Mouse (Mus musculus): ENCODE measurements around the gene Iqcm. TPM values are rescaled to one million over a fixed set of nuclear protein-coding genes. Genes with fewer than 3 reads are reported as not detected.

The Iqcm gene
- polyA plus RNA-seq, 1 experiment from 2014 or later: 0.08 TPM

DNA sequence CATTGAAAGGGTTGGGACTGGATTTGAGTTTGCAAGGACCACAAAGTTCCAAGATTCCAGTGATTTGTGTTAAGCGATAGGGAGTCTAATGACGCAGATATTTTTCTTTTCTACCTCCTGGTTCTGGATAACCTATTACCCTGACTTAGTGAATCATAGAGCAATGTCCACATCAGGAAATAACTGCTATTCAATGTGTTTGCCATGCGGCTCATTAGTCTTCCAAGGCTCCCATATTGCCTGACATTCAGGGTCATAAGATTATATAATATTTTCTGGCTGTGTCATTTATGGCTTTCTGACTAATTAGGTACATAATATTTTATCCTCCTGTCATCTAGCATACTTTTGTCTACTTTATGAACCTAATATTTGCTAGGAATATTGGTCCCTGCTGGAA, 100.8 kb downstream of the Iqcm start:
- 84% methylated on average over 3 of the region's 3 CpGs for WGBS
- Histone ChIP-seq H3K4me1 (ENCODE audit: insufficient read depth, low read depth, low read length) (no peaks in the 10 kb centered on the region), H3K27ac (ENCODE audit: low read length) (no peak overlapping the region), H3K4me3 (ENCODE audit: low read depth, low read length) (no peak overlapping the region), H3K4me2 (replicated peaks; ENCODE audit: low read depth, low read length) (no peak overlapping the region), H3K36me3 (ENCODE audit: insufficient read depth, low read length) (no peaks in the 10 kb centered on the region), H3K27me3 (replicated peaks; ENCODE audit: insufficient read depth, low read length) (no peaks in the 10 kb centered on the region), H3K9ac (replicated peaks; ENCODE audit: low read depth) (no peak overlapping the region), H3K9me3 (ENCODE audit: low read length) (no peaks in the 10 kb centered on the region)
- ATAC-seq (no peak), DNase-seq (ENCODE audit: low spot score) (no peak)
- no peak for TF ChIP-seq CTCF (IDR thresholded peaks at IDR 0.05)
- TF ChIP-seq EP300 (IDR thresholded peaks at IDR 0.05): no peak

DNA sequence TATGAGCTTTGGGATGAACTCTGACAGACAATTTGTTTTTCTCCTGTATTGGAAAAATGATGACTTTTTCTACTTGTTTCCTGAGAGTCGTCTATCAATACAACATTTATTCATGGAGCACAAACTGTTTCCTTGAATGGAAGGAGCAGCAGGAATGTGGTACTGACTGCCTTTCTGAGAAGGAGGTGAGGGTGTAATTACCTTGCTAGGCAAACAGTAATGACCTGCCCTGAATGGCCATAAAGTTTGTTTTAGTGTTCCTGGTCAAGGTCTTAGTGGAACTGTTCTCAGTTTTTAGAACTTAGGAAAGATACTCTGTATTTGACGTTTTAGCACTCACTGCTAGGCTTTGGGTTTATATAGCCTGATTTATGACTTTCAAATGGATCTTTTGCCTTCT, 147.8 kb downstream of the Iqcm start:
- WGBS: 47% methylated on average over 2 of the region's 2 CpGs

DNA sequence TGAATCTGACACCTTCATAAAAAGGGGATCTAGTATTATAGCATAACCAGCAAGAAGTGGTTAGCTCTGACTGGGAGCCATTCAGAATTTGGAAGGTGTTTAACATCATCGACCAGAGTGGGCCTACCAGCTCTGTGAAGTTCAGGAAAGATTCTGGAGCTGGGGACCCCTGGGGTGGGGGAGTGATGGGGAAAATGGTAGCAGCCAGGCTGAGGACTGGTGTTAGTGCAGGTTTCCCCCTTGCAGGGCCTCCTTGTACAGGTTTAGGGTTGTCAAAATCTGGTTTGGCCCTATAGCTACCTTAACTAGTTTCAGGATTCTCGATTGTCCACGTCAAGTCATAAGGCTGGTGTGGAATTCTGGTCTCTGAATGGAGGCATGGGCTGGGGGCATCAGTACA, 194.5 kb downstream of the Iqcm start:
- DNase-seq (ENCODE audit: low spot score) (no peak), ATAC-seq (no peak)
- no peak overlapping the region for H3K27ac ChIP-seq (ENCODE audit: low read length)
- H3K27me3 ChIP-seq (replicated peaks; ENCODE audit: insufficient read depth, low read length): no peaks in the 10 kb centered on the region
- H3K9ac ChIP-seq (replicated peaks; ENCODE audit: low read depth): no peak overlapping the region
- no peak overlapping the region for H3K4me3 ChIP-seq (ENCODE audit: low read depth, low read length)
- no peaks in the 10 kb centered on the region for H3K9me3 ChIP-seq (ENCODE audit: low read length)
- H3K4me1 ChIP-seq (ENCODE audit: insufficient read depth, low read depth, low read length): no peaks in the 10 kb centered on the region
- WGBS: 80% methylated on average over 3 of the region's 3 CpGs
- H3K36me3 ChIP-seq (ENCODE audit: insufficient read depth, low read length): no peaks in the 10 kb centered on the region
- no peak overlapping the region for H3K4me2 ChIP-seq (replicated peaks; ENCODE audit: low read depth, low read length)
- TF ChIP-seq EP300 (IDR thresholded peaks at IDR 0.05) (no peak), CTCF (IDR thresholded peaks at IDR 0.05) (no peak)

More for the DNA sequence above, 147.8 kb downstream of the Iqcm start:
- Histone ChIP-seq H3K4me2 (replicated peaks; ENCODE audit: low read depth, low read length) (no peak overlapping the region), H3K9ac (replicated peaks; ENCODE audit: low read depth) (no peak overlapping the region), H3K9me3 (ENCODE audit: low read length) (no peaks in the 10 kb centered on the region; the same call in 1 of the 2 replicates), H3K36me3 (ENCODE audit: insufficient read depth, low read length) (no peaks in the 10 kb centered on the region), H3K27ac (ENCODE audit: low read length) (no peak overlapping the region), H3K27me3 (replicated peaks; ENCODE audit: insufficient read depth, low read length) (no peaks in the 10 kb centered on the region), H3K4me1 (ENCODE audit: insufficient read depth, low read depth, low read length) (no peaks in the 10 kb centered on the region), H3K4me3 (ENCODE audit: low read depth, low read length) (no peak overlapping the region)
- TF ChIP-seq CTCF (IDR thresholded peaks at IDR 0.05): no peak
- no peak for TF ChIP-seq EP300 (IDR thresholded peaks at IDR 0.05)
- no peak for ATAC-seq
- no peak for DNase-seq (ENCODE audit: low spot score)

DNA sequence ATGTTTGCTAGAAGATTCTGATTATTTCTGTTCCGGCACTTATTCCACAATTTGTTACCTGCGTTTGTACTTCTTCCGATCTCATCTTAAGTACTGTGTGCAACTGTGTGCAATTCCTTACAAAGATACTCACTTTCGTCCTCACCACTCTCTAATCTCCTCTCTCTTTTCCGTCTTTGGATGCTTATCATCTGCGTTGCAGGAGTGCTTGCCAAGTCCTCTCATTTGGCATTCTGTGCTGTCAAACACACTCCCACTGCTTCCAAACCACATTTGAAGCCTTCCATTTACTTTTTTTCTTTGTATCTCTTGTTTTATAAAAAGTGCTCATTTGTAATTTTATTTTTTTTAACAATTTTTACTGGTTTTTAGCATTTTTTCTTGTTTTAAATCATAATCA, 210.8 kb downstream of the Iqcm start:
- TF ChIP-seq CTCF (IDR thresholded peaks at IDR 0.05): no peak
- no peak for TF ChIP-seq EP300 (IDR thresholded peaks at IDR 0.05)
- Histone ChIP-seq H3K4me2 (replicated peaks; ENCODE audit: low read depth, low read length) (no peak overlapping the region), H3K9me3 (ENCODE audit: low read length) (no peaks in the 10 kb centered on the region), H3K4me1 (ENCODE audit: insufficient read depth, low read depth, low read length) (no peaks in the 10 kb centered on the region), H3K9ac (replicated peaks; ENCODE audit: low read depth) (no peak overlapping the region), H3K4me3 (ENCODE audit: low read depth, low read length) (no peak overlapping the region), H3K27me3 (replicated peaks; ENCODE audit: insufficient read depth, low read length) (no peaks in the 10 kb centered on the region), H3K27ac (ENCODE audit: low read length) (no peak overlapping the region), H3K36me3 (ENCODE audit: insufficient read depth, low read length) (no peaks in the 10 kb centered on the region)
- DNase-seq (ENCODE audit: low spot score) (no peak), ATAC-seq (no peak)
- 67% methylated on average over 6 of the region's 6 CpGs for WGBS

DNA sequence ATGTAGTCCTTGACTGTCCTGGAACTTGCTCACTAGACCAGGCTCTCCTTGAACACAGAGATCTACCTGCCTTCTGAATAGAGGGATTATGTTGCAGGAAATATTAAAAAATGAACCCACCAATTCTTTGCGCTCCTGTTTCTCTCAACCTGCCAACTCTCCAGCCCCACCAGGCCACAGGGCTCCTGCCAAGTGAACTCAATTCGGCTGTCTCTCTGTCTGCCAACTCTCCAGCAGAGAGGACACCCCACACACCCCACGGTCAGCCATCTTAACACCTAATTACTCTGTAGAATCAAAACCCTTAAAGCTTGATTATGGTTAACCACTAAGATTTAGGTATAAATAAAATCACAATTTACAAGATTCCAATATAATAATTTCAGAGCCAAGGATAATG, 298.1 kb downstream of the Iqcm start:
- no peak for ATAC-seq
- 70% methylated on average over 3 of the region's 3 CpGs for WGBS
- Histone ChIP-seq H3K9ac (replicated peaks; ENCODE audit: low read depth) (no peak overlapping the region), H3K4me2 (replicated peaks; ENCODE audit: low read depth, low read length) (no peak overlapping the region), H3K9me3 (ENCODE audit: low read length) (no peaks in the 10 kb centered on the region), H3K36me3 (ENCODE audit: insufficient read depth, low read length) (no peaks in the 10 kb centered on the region), H3K27ac (ENCODE audit: low read length) (no peak overlapping the region), H3K27me3 (replicated peaks; ENCODE audit: insufficient read depth, low read length) (no peaks in the 10 kb centered on the region), H3K4me3 (ENCODE audit: low read depth, low read length) (no peak overlapping the region), H3K4me1 (ENCODE audit: insufficient read depth, low read depth, low read length) (no peaks in the 10 kb centered on the region)
- no peak for DNase-seq (ENCODE audit: low spot score)
- no peak for TF ChIP-seq CTCF (IDR thresholded peaks at IDR 0.05)
- no peak for TF ChIP-seq EP300 (IDR thresholded peaks at IDR 0.05)

DNA sequence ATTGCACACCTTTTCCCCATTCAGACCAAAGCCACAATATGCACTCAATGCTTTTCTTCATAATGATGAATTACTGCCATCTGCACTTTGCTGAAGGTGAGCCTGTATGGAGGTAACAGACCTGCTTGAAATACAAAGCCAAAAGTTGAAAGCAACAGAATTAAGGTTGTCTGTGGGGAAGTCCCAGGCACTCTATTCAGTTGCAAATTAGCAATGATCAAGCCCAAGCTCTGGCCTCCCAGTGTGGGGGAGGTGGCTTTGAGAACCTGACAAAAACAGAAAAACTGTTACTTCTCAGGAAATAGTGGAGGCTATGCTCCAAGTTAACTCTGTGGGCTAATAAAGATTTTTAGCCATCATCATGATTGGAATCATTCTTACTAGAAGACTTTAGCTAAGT, 307.1 kb downstream of the Iqcm start:
- no peak overlapping the region for H3K27ac ChIP-seq (ENCODE audit: low read length)
- no peak for TF ChIP-seq EP300 (IDR thresholded peaks at IDR 0.05)
- TF ChIP-seq CTCF (IDR thresholded peaks at IDR 0.05): no peak
- DNase-seq (ENCODE audit: low spot score) (no peak), ATAC-seq (no peak)
- no peaks in the 10 kb centered on the region for H3K9me3 ChIP-seq (ENCODE audit: low read length)
- no peak overlapping the region for H3K4me2 ChIP-seq (replicated peaks; ENCODE audit: low read depth, low read length)
- no peak overlapping the region for H3K4me3 ChIP-seq (ENCODE audit: low read depth, low read length)
- no peak overlapping the region for H3K9ac ChIP-seq (replicated peaks; ENCODE audit: low read depth)
- H3K27me3 ChIP-seq (replicated peaks; ENCODE audit: insufficient read depth, low read length): no peaks in the 10 kb centered on the region
- H3K4me1 ChIP-seq (ENCODE audit: insufficient read depth, low read depth, low read length): no peaks in the 10 kb centered on the region
- H3K36me3 ChIP-seq (ENCODE audit: insufficient read depth, low read length): no peaks in the 10 kb centered on the region

DNA sequence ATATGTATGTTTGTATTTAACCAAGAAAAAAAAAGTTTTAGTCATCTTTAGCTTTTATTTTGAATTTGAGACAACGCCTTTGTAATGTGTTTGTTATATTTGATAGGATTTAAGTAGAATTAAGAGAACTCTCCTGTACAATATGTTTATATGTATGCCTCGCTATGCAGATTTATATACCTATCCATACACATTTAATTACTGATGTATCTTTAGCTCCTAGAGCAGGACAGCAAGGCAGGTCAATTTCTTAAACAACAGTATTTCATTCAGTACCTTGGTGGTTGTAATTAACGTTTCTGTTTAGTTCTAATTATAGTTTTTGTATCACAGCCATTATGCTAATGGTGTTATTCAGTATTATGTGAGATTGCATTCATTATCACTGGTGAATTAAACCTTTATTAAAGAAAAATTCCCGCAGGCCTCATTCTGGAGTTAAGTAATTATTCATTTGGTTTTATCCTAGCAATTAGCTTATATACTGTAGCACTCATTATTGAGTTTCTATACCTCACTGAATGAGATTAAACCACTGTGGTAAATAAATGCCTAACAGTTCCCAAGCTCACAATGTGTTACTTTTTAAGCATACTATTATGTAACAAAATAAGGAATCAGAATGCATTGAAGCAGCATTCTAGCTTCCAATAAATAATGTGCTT, 380.1 kb downstream of the Iqcm start:
- H3K27ac ChIP-seq (ENCODE audit: low read length): no peak overlapping the region
- no peak overlapping the region for H3K4me2 ChIP-seq (replicated peaks; ENCODE audit: low read depth, low read length)
- DNase-seq (ENCODE audit: low spot score): no peak

More for the DNA sequence above, 380.1 kb downstream of the Iqcm start:
- no peak for TF ChIP-seq CTCF (IDR thresholded peaks at IDR 0.05)
- no peak for ATAC-seq
- WGBS: 73% methylated on average over 4 of the region's 4 CpGs
- Histone ChIP-seq H3K4me1 (ENCODE audit: insufficient read depth, low read depth, low read length) (no peaks in the 10 kb centered on the region), H3K4me3 (ENCODE audit: low read depth, low read length) (no peak overlapping the region), H3K9me3 (ENCODE audit: low read length) (no peaks in the 10 kb centered on the region), H3K36me3 (ENCODE audit: insufficient read depth, low read length) (no peaks in the 10 kb centered on the region), H3K9ac (replicated peaks; ENCODE audit: low read depth) (no peak overlapping the region), H3K27me3 (replicated peaks; ENCODE audit: insufficient read depth, low read length) (no peaks in the 10 kb centered on the region)

Measured in lung, postnatal 0 days (tissue).